Mouse (Mus musculus) layer of hippocampus, adult 2 months (tissue): ENCODE results near the gene Cdrt4. TPM values are rescaled to one million over a fixed set of nuclear protein-coding genes. Genes with fewer than 3 reads are reported as not detected.
A peak's percentile ranks its signal among the peaks of the same experiment; 100 is the strongest.

ENCODE experiments used
- DNase-seq, 2 experiments: peaks; one replicate each; pipeline ENCODE4 v3.0.0; 2022; ENCODE audit warnings: low spot score in 2 of 2
- H3K27ac ChIP-seq: fragments of 200-600 bp; 2 replicates; pipeline ENCODE4 v1.8.1; 2022
- H3K4me3 ChIP-seq: fragments of 200-600 bp; 2 replicates; pipeline ENCODE4 v1.8.1; 2022; ENCODE audit warnings: mild to moderate bottlenecking
- CTCF ChIP-seq: fragments of 200-600 bp; conservative IDR thresholded peaks from 2 replicates; pipeline ENCODE4 v1.8.1; 2022; ENCODE audit warnings: antibody characterized with exemption, mild to moderate bottlenecking, moderate library complexity
- total RNA-seq, 2 experiments: library from RNA; stranded (reverse); gene quantifications; 2 replicates each; pipeline ENCODE4 v1.2.3; 2021

Cdrt4 gene
- total RNA-seq, 2 experiments from 2014 or later, result not detected

DNA sequence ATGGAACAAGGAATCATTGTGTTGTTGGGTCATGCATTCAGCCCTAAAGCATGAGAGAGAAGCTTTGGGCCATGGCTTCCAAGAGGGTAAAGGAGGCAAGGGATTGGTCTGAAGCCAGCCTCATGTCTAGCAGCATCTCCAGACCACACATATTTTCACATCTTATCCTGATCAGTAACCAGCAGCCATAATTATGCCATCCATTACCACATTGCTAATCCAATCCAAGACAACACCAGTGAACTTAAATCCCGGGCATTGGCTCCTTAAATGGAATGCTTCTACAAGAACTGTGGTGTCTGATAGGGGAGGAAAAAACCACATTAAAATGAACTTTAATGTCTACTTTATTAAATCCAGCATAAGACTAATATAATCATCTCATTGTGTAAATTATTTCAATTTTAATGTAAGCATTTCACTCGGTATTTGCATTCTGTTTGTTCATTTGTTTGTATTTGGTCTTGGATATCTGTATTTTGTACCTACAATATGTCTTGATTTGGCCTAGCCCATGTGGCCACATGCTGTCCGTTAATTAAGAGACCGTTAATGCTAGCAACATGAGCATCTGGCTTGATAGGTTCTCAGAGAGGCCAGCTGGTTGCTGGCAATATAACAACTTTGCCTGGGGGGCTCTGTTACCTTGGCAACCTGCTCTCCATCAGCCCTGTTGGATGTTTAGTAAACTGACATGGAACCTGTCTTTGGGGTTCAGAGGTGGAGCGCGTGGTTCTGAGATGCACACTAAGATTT is 66.5 kb downstream of the Cdrt4 start:
- no peak for DNase-seq
- Histone ChIP-seq H3K27ac (no peak overlapping the region), H3K4me3 (no peak overlapping the region)
- no peak for TF ChIP-seq CTCF

GRCm38 (mm10) chr11:63018083-63018622 is 67.2 kb downstream of the Cdrt4 start:
- TF ChIP-seq CTCF, result no peak
- no peak for DNase-seq
- no peak overlapping the region for H3K27ac ChIP-seq
- H3K4me3 ChIP-seq, result no peak overlapping the region

GRCm38 (mm10) chr11:63020633-63021032 is 69.6 kb downstream of the Cdrt4 start:
- DNase-seq, result peak; percentile 26 to 33
- Histone ChIP-seq H3K27ac (peak overlapping the region; percentile 36; the same call in 1 of the 2 replicates), H3K4me3 (no peak overlapping the region)
- TF ChIP-seq CTCF, result no peak

- DNase-seq, result no peak
- no peak for TF ChIP-seq CTCF
- no peak overlapping the region for H3K27ac ChIP-seq
- no peak overlapping the region for H3K4me3 ChIP-seq
These were observed 70.3 kb downstream of the Cdrt4 start for GRCm38 (mm10) chr11:63021141-63021806.

GRCm38 (mm10) chr11:63023461-63023860 is 72.5 kb downstream of the Cdrt4 start:
- TF ChIP-seq CTCF, result no peak
- H3K27ac ChIP-seq, result no peak overlapping the region
- no peak overlapping the region for H3K4me3 ChIP-seq
- DNase-seq, result no peak

- Histone ChIP-seq H3K27ac (no peak overlapping the region), H3K4me3 (no peak overlapping the region)
- no peak for TF ChIP-seq CTCF
- no peak for DNase-seq
These were observed 73.1 kb downstream of the Cdrt4 start for GRCm38 (mm10) chr11:63024136-63024535.

DNA sequence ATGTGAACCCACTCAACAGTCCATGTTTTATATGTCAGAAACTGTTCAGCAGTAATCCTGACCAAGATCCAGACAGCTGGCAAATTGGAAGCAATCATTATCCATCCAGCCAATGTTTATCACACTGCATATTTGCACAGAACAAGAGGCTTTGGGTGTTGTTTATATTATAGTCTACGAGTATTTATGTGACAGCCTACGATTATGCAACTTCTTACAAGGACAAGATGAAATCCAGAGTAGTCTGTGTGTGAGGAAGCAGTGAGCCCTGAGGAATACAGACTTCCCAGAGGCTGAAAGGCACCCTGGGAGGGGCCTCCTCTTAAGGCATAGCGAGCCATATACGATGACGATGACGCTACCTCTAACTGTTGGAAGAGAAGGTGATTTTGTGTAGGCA is 74.5 kb downstream of the Cdrt4 start:
- DNase-seq, result peak; percentile 21 to 55
- Histone ChIP-seq H3K27ac (0 out of 2 replicates have a peak overlapping the region, but pooled peaks have one; percentile 32), H3K4me3 (no peak overlapping the region)
- no peak for TF ChIP-seq CTCF

GRCm38 (mm10) chr11:63026651-63027141 is 75.7 kb downstream of the Cdrt4 start:
- Histone ChIP-seq H3K27ac (peak overlapping the region; percentile 48), H3K4me3 (no peak overlapping the region)
- TF ChIP-seq CTCF, result no peak
- peak; percentile 16 to 18 for DNase-seq

- DNase-seq, result no peak
- Histone ChIP-seq H3K27ac (no peak overlapping the region), H3K4me3 (no peak overlapping the region)
- TF ChIP-seq CTCF, result no peak
These were observed 77.1 kb downstream of the Cdrt4 start for GRCm38 (mm10) chr11:63028131-63028530.

DNA sequence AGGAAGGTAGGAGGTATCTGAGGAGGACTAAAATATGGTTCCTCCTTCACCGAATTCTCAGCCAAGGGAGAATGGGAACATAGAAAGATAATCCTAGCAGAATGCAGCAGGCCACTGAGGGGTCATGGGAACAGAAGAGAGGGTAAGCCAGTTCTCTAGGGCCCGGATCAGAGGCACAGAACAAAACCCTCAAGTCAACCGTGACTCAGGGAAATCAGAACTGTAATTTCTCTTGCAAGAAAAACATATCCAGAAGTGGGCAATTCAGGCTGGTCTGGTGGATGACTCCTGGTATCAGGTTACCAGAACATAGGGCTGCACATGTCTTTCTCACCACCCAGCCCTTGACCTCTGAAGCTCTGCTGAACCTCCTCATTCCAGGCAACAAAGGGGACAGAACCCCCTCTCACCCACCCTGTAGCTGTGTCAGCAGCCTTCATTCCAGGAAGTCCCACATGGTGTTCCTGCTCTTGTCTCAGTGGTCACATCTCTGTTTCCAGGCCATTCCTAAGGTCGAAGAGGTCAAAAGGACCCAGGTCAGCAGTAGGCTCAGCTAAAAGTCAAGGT is 78.2 kb downstream of the Cdrt4 start:
- no peak for DNase-seq
- TF ChIP-seq CTCF, result no peak
- no peak overlapping the region for H3K27ac ChIP-seq
- H3K4me3 ChIP-seq, result no peak overlapping the region

GRCm38 (mm10) chr11:63029721-63030120 is 78.7 kb downstream of the Cdrt4 start:
- Histone ChIP-seq H3K4me3 (no peak overlapping the region), H3K27ac (no peak overlapping the region)
- no peak for DNase-seq
- no peak for TF ChIP-seq CTCF

DNA sequence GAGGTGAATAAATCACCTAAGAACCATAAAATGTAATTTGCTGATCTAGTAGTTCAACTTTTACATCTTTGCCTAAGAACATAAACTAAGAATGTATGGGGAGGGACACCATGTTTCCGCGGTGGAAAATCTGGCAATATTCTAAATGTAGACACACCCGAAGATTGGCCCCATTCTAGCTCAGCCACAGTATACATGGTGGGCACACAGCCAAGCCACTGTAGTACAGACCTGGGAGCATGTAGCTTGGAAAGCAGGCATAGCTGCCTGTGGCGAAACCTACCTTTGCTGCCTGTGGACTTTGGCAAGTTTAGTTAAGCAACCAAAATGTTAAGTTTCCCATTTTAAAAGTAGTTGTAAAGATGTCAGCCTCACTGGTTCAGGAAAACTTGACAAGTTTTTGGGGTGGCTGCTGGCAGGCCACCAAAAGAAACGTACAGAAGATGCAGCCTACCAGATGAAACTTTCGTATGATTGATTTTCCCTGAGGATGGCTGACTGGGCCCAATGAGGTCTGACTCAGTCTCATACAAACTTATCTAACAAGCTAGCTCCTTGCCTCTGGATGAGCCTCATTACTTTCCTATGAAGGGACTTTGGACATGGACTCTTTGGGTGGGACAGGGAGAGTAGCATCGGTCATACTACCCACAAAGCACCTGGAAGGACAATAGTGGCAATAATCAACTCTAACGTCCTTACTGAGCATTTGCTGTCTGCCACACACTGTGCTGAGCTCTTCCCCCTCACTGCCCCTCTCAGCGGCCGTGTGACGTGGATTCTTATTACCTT is 84.6 kb downstream of the Cdrt4 start:
- Histone ChIP-seq H3K4me3 (no peak overlapping the region), H3K27ac (no peak overlapping the region)
- DNase-seq, result no peak
- TF ChIP-seq CTCF, result no peak
